Mouse (Mus musculus): ENCODE measurements around the gene Eif2b1.

Eif2b1 gene

GRCm38 (mm10) chr5:124578633-124579317, at the start of gene Eif2b1, which contains the start of gene Gtf2h3:
TSS of gene Eif2b1 (minus strand) at chr5:124579131.
TSS of gene Gtf2h3 (plus strand) at chr5:124579140.
- POLR2A ChIA-PET = interaction anchor here in 2 of 4 experiments (0.5 to 2.2 kb wide), 13 partner anchors 8 to 184 kb away, joined by 3 to 9 read pairs (median 5); partner anchors contain the start of gene Rilpl1 (in 1 of the 2)
- CTCF ChIA-PET = no interaction called here

GRCm38 (mm10) chr5:124624291-124624690, 45.4 kb upstream of the Eif2b1 start:
- ChIA-PET POLR2A (interaction anchor here in 2 of 4 experiments (0.5 to 1.7 kb wide), 7 partner anchors 11 to 413 kb away, joined by 3 to 7 read pairs (median 4); no protein-coding TSS in a partner anchor), CTCF (interaction anchor here in 3 of 4 experiments (0.6 to 2.0 kb wide), 8 partner anchors 11 to 376 kb away, joined by 3 to 7 read pairs (median 4); no protein-coding TSS in a partner anchor)

GRCm38 (mm10) chr5:124622890-124623289, 44.0 kb upstream of the Eif2b1 start:
- POLR2A ChIA-PET = interaction anchor here in 1 of 4 experiments (0.5 kb wide), 1 partner anchor 197 kb away, joined by 3 read pairs; the partner anchor contains the start of gene Sbno1
- CTCF ChIA-PET = interaction anchor here in 2 of 4 experiments (1.2 to 1.9 kb wide), 3 partner anchors 11 to 12 kb away, joined by 4 to 7 read pairs (median 4); no protein-coding TSS in a partner anchor

- ChIA-PET CTCF (no interaction called here), POLR2A (no interaction called here)
Measured at GRCm38 (mm10) chr5:124621362-124621761, 42.4 kb upstream of the Eif2b1 start.

GRCm38 (mm10) chr5:124618711-124619110, 39.8 kb upstream of the Eif2b1 start:
- POLR2A ChIA-PET = interaction anchor here (0.5 to 2.4 kb wide), 14 partner anchors 9 to 837 kb away, joined by 3 to 15 read pairs (median 4); partner anchors contain the start of gene Atp6v0a2 (in 3 of the 4)
- CTCF ChIA-PET = interaction anchor here in 3 of 4 experiments (0.6 to 1.7 kb wide), 7 partner anchors 8 to 653 kb away, joined by 3 to 6 read pairs (median 4); no protein-coding TSS in a partner anchor

- ChIA-PET CTCF (interaction anchor here in 3 of 4 experiments (0.6 to 1.4 kb wide), 3 partner anchors 124 to 130 kb away, joined by 3 to 4 read pairs (median 3); no protein-coding TSS in a partner anchor), POLR2A (interaction anchor here in 2 of 4 experiments (0.6 to 1.1 kb wide), 3 partner anchors 9 to 29 kb away, joined by 3 to 6 read pairs (median 3); no protein-coding TSS in a partner anchor)
Measured at GRCm38 (mm10) chr5:124614709-124615108, 35.8 kb upstream of the Eif2b1 start.

- CTCF ChIA-PET = interaction anchor here (0.5 to 2.0 kb wide), 32 partner anchors 8 to 1010 kb away, joined by 3 to 16 read pairs (median 4); partner anchors contain the start of gene Kmt5a (in 1 of the 4)
- POLR2A ChIA-PET = interaction anchor here in 3 of 4 experiments (0.6 to 1.9 kb wide), 21 partner anchors 12 to 793 kb away, joined by 3 to 6 read pairs (median 3); partner anchors contain the start of genes Atp6v0a2 (in 1 of the 3), Ccdc92 (in 1 of the 3), Eif2b1 (in 1 of the 3) and Gtf2h3 (in 1 of the 3)
Measured at GRCm38 (mm10) chr5:124610965-124611364, 32.0 kb upstream of the Eif2b1 start.

- POLR2A ChIA-PET = interaction anchor here in 2 of 4 experiments (1.1 kb wide), 2 partner anchors 9 to 13 kb away, joined by 3 read pairs; no protein-coding TSS in a partner anchor
Measured at GRCm38 (mm10) chr5:124605041-124605622, 26.2 kb upstream of the Eif2b1 start.

GRCm38 (mm10) chr5:124604296-124604695, 25.4 kb upstream of the Eif2b1 start:
- POLR2A ChIA-PET = interaction anchor here in 2 of 4 experiments (1.1 kb wide), 2 partner anchors 138 to 277 kb away, joined by 3 read pairs; partner anchors contain the start of genes 2810006K23Rik (in 1 of the 2) and Mphosph9 (in 1 of the 2)
- CTCF ChIA-PET = interaction anchor here in 2 of 4 experiments (0.9 to 2.1 kb wide), 5 partner anchors 31 to 668 kb away, joined by 3 to 5 read pairs (median 3); no protein-coding TSS in a partner anchor

More at GRCm38 (mm10) chr5:124605041-124605622, 26.2 kb upstream of the Eif2b1 start:
- CTCF ChIA-PET = interaction anchor here in 2 of 4 experiments (0.6 to 2.1 kb wide), 7 partner anchors 19 to 455 kb away, joined by 3 to 5 read pairs (median 3); no protein-coding TSS in a partner anchor

- CTCF ChIA-PET = interaction anchor here (0.5 to 1.6 kb wide), 9 partner anchors 8 to 1081 kb away, joined by 3 to 9 read pairs (median 3); no protein-coding TSS in a partner anchor
- POLR2A ChIA-PET = interaction anchor here in 2 of 4 experiments (0.6 to 1.2 kb wide), 2 partner anchors 133 to 1303 kb away, joined by 3 to 6 read pairs; no protein-coding TSS in a partner anchor
Measured at GRCm38 (mm10) chr5:124602349-124602748, 23.4 kb upstream of the Eif2b1 start.

GRCm38 (mm10) chr5:124599726-124600125, 20.8 kb upstream of the Eif2b1 start:
- CTCF ChIA-PET = interaction anchor here (0.5 to 1.7 kb wide), 4 partner anchors 11 to 263 kb away, joined by 3 to 10 read pairs (median 5); partner anchors contain the start of genes Ccdc92 (in 1 of the 4) and Zfp664 (in 1 of the 4)
- POLR2A ChIA-PET = interaction anchor here in 2 of 4 experiments (0.7 to 1.5 kb wide), 4 partner anchors 7 to 275 kb away, joined by 3 to 8 read pairs (median 4); no protein-coding TSS in a partner anchor

- ChIA-PET CTCF (interaction anchor here (0.6 to 1.7 kb wide), 18 partner anchors 12 to 909 kb away, joined by 3 to 10 read pairs (median 4); no protein-coding TSS in a partner anchor), POLR2A (interaction anchor here in 3 of 4 experiments (0.6 to 1.5 kb wide), 14 partner anchors 9 to 849 kb away, joined by 3 to 10 read pairs (median 4); partner anchors contain the start of genes Ddx55 (in 1 of the 3), Eif2b1 (in 1 of the 3), Gtf2h3 (in 1 of the 3) and Kmt5a (in 1 of the 3))
Measured at GRCm38 (mm10) chr5:124598224-124599174, 19.6 kb upstream of the Eif2b1 start.

- CTCF ChIA-PET = interaction anchor here in 1 of 4 experiments (0.6 kb wide), 1 partner anchor 67 kb away, joined by 5 read pairs; no protein-coding TSS in a partner anchor
- POLR2A ChIA-PET = interaction anchor here in 3 of 4 experiments (0.6 to 1.5 kb wide), 4 partner anchors 8 to 41 kb away, joined by 3 to 5 read pairs (median 4); partner anchors contain the start of genes Eif2b1 (in 1 of the 3) and Gtf2h3 (in 1 of the 3)
Measured at GRCm38 (mm10) chr5:124592768-124593167, 13.8 kb upstream of the Eif2b1 start.

- ChIA-PET POLR2A (interaction anchor here in 2 of 4 experiments (0.6 to 2.0 kb wide), 3 partner anchors 11 to 178 kb away, joined by 3 to 8 read pairs (median 3); no protein-coding TSS in a partner anchor), CTCF (no interaction called here)
Measured at GRCm38 (mm10) chr5:124582515-124582914, 3.6 kb upstream of the Eif2b1 start.

GRCm38 (mm10) chr5:124575467-124575866, 3.5 kb downstream of the Eif2b1 start:
- POLR2A ChIA-PET = interaction anchor here in 3 of 4 experiments (0.5 to 1.8 kb wide), 13 partner anchors 8 to 549 kb away, joined by 3 to 6 read pairs (median 3); no protein-coding TSS in a partner anchor
- CTCF ChIA-PET = no interaction called here

GRCm38 (mm10) chr5:124571068-124571467, 7.9 kb downstream of the Eif2b1 start:
- CTCF ChIA-PET = interaction anchor here in 1 of 4 experiments (0.6 kb wide), 1 partner anchor 88 kb away, joined by 4 read pairs; the partner anchor contains the start of gene Snrnp35
- POLR2A ChIA-PET = interaction anchor here in 2 of 4 experiments (0.6 to 2.5 kb wide), 6 partner anchors 9 to 145 kb away, joined by 3 to 8 read pairs (median 4); partner anchors contain the start of genes Ddx55 (in 1 of the 2) and Sbno1 (in 1 of the 2)
